Mouse (Mus musculus): ENCODE measurements around the gene Trim25.

DNA sequence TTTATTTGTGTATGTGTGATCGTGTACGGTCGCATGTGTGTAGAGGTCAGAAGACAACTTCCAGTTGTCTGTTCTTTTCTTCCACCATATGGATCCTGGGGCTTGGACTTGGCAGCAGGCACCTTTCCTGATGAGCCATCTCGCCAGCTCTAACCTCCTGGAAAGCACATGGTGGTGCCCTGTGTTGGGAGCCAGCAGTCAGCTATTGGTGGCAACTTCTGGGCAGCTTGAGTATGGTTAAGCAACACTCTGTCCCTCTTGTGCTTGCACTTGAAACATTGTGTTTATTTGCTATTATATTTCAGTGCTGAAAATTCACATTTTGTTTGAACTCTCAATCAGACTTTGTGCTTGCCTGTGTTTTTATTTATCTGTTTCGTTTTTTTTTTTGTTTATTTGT, 10.2 kb upstream of the Trim25 start:
- TF ChIP-seq POLR2A (IDR thresholded peaks at IDR 0.05; ENCODE audit: insufficient read depth, low read length) (no peak), CTCF (IDR thresholded peaks at IDR 0.05; ENCODE audit: low read depth, low read length) (no peak), EP300 (IDR thresholded peaks at IDR 0.05; ENCODE audit: insufficient read depth, low read depth, low read length) (no peak)

Measured in ES-Bruce4 (cell line).